Mouse (Mus musculus) liver, embryonic 14.5 days (tissue): ENCODE measurements around the gene Hoga1. TPM values are rescaled to one million over a fixed set of nuclear protein-coding genes. Genes with fewer than 3 reads are reported as not detected.
A peak's percentile ranks its signal among the peaks of the same experiment; 100 is the strongest.

Experiments used
- ATAC-seq: fragments of 200-750 bp; cut with Nextera tagmentation; 2 replicates; pipeline ENCODE4 v1.8.0; 2017; ENCODE audit warnings: moderate number of reproducible peaks, mild to moderate bottlenecking, moderate library complexity; ENCODE audit not compliant: insufficient read depth
- DNase-seq, 3 experiments: peaks; one replicate each; pipeline ENCODE4 v3.0.0-alpha.2; 2012 to 2013; ENCODE audit warnings: low read depth in 3 of 3, low spot score in 3 of 3
- H3K27ac ChIP-seq: fragments of 300-500 bp; sonication (generic); 2 replicates; pipeline ENCODE4 v1.5.1; 2014; ENCODE audit warnings: moderate library complexity, mild to moderate bottlenecking, control low read depth, inconsistent platforms
- H3K27me3 ChIP-seq: fragments of 300-500 bp; sonication (generic); 2 replicates; pipeline ENCODE4 v1.6.1; 2014; ENCODE audit warnings: mild to moderate bottlenecking, low read length, moderate library complexity; ENCODE audit not compliant: control insufficient read depth, insufficient read depth
- H3K36me3 ChIP-seq: fragments of 300-500 bp; sonication (generic); replicated peaks from 2 replicates; pipeline ENCODE4 v1.6.1; 2014; ENCODE audit warnings: low read depth; ENCODE audit not compliant: control insufficient read depth, insufficient read depth
- H3K4me1 ChIP-seq, 2 experiments: fragments of 200-500 bp in 1 of 2; fragments of 300-500 bp in 1 of 2; sonication (generic) in 1 of 2; replicated peaks; 2 replicates each; pipeline ENCODE4 v1.6.1; 2012 to 2014; ENCODE audit warnings: antibody characterized with exemption in 1 of 2, inconsistent platforms in 1 of 2, low read length in 1 of 2; ENCODE audit not compliant: control insufficient read depth in 2 of 2, insufficient read depth in 2 of 2
- H3K4me2 ChIP-seq: fragments of 300-500 bp; sonication (generic); 2 replicates; pipeline ENCODE4 v1.6.1; 2014; ENCODE audit warnings: low read depth, mild to moderate bottlenecking, control low read depth, moderate library complexity
- H3K4me3 ChIP-seq, 2 experiments: fragments of 200-500 bp in 1 of 2; fragments of 300-500 bp in 1 of 2; sonication (generic) in 1 of 2; 2 replicates each; pipeline ENCODE4 v1.5.1; 2012 to 2014; ENCODE audit warnings: low read depth in 2 of 2, low read length in 2 of 2, mild to moderate bottlenecking in 2 of 2, control low read depth in 1 of 2, inconsistent platforms in 1 of 2, moderate library complexity in 1 of 2; ENCODE audit not compliant: insufficient read depth in 1 of 2
- H3K9ac ChIP-seq: fragments of 300-500 bp; sonication (generic); replicated peaks from 2 replicates; pipeline ENCODE4 v1.6.1; 2014; ENCODE audit warnings: mild to moderate bottlenecking, control low read depth, moderate library complexity
- H3K9me3 ChIP-seq: fragments of 300-500 bp; sonication (generic); 2 replicates; pipeline ENCODE4 v1.6.1; 2016; ENCODE audit warnings: low read length, mixed read lengths; ENCODE audit not compliant: control insufficient read depth
- CTCF ChIP-seq: IDR thresholded peaks from 2 replicates; pipeline ENCODE4 v1.5.1; 2016; ENCODE audit warnings: antibody characterized with exemption, low read depth, control low read depth
- EP300 ChIP-seq: IDR thresholded peaks from 2 replicates; pipeline ENCODE4 v1.6.1; 2016; ENCODE audit warnings: antibody characterized with exemption, low read depth
- WGBS: fragments of 180-500 bp; shearing (Covaris S2); extraction: QIAGEN DNeasy Blood & Tissue Kit; methylation state at CpG from one replicate; pipeline ENCODE4 v1.1.7; 2014; ENCODE audit not compliant: insufficient replicate concordance; 5-methylcytosine and 5-hydroxymethylcytosine counted together
- polyA plus RNA-seq, 2 experiments: library from polyadenylated mRNA; depleted of rRNA in 1 of 2; stranded (reverse) in 1 of 2; unstranded in 1 of 2; fragments of >200 nt; fragmentation: Nextera tagmentation in 1 of 2; extraction: Ambion mirVana in 1 of 2; gene quantifications; 2 replicates each; pipeline versions ENCODE4 v1.2.1 to v1.2.3; 2012 to 2014

Hoga1 gene
- polyA plus RNA-seq, 2 experiments, result 25.8 to 30.4 TPM

- no peak overlapping the region for H3K4me3 ChIP-seq
- WGBS, result 66% methylated on average over 6 of the region's 6 CpGs
- no peak overlapping the region for H3K27ac ChIP-seq
- TF ChIP-seq EP300 (no peak), CTCF (no peak)
- DNase-seq (no peak), ATAC-seq (no peak)
- no peaks in the 10 kb centered on the region for H3K36me3 ChIP-seq
- H3K9me3 ChIP-seq, result no peaks in the 10 kb centered on the region
- H3K9ac ChIP-seq, result no peak overlapping the region
- 0 out of 4 replicates have a peak, but pooled peaks cover 0 to 2% of the 10 kb centered on the region in 2 experiments for H3K4me1 ChIP-seq
- H3K4me2 ChIP-seq, result no peak overlapping the region
- H3K27me3 ChIP-seq, result no peaks in the 10 kb centered on the region
Measured at GRCm38 (mm10) chr19:42054255-42054654, 8.8 kb downstream of the Hoga1 start.

GRCm38 (mm10) chr19:42055881-42056280 is 10.5 kb downstream of the Hoga1 start:
- H3K27me3 ChIP-seq, result no peaks in the 10 kb centered on the region
- H3K4me3 ChIP-seq, result no peak overlapping the region
- no peaks in the 10 kb centered on the region for H3K9me3 ChIP-seq
- 64% methylated on average over 2 of the region's 2 CpGs for WGBS
- TF ChIP-seq CTCF (no peak), EP300 (no peak)
- ATAC-seq (no peak), DNase-seq (no peak)
- no peak overlapping the region for H3K9ac ChIP-seq
- no peak overlapping the region for H3K4me2 ChIP-seq
- no peaks in the 10 kb centered on the region for H3K36me3 ChIP-seq
- no peaks in the 10 kb centered on the region for H3K4me1 ChIP-seq
- H3K27ac ChIP-seq, result no peak overlapping the region

GRCm38 (mm10) chr19:42056719-42057409 is 11.5 kb downstream of the Hoga1 start:
- no peak overlapping the region for H3K4me3 ChIP-seq
- no peaks in the 10 kb centered on the region for H3K36me3 ChIP-seq
- no peak for DNase-seq
- no peak overlapping the region for H3K4me2 ChIP-seq
- no peaks in the 10 kb centered on the region for H3K4me1 ChIP-seq
- TF ChIP-seq CTCF (no peak), EP300 (no peak)
- ATAC-seq, result no peak
- no peaks in the 10 kb centered on the region for H3K27me3 ChIP-seq
- no peak overlapping the region for H3K27ac ChIP-seq
- 55% methylated on average over 6 of the region's 6 CpGs for WGBS
- no peaks in the 10 kb centered on the region for H3K9me3 ChIP-seq
- H3K9ac ChIP-seq, result no peak overlapping the region

GRCm38 (mm10) chr19:42058426-42058825 is 13.0 kb downstream of the Hoga1 start:
- H3K4me3 ChIP-seq, result no peak overlapping the region
- H3K4me1 ChIP-seq, result no peaks in the 10 kb centered on the region
- H3K9me3 ChIP-seq, result no peaks in the 10 kb centered on the region
- DNase-seq (no peak), ATAC-seq (no peak)
- H3K4me2 ChIP-seq, result no peak overlapping the region
- no peaks in the 10 kb centered on the region for H3K36me3 ChIP-seq
- H3K27ac ChIP-seq, result no peak overlapping the region
- TF ChIP-seq CTCF (no peak), EP300 (no peak)
- 44% methylated on average over 7 of the region's 7 CpGs for WGBS
- H3K9ac ChIP-seq, result no peak overlapping the region
- H3K27me3 ChIP-seq, result no peaks in the 10 kb centered on the region

GRCm38 (mm10) chr19:42061443-42061842 is 16.0 kb downstream of the Hoga1 start:
- H3K4me2 ChIP-seq, result no peak overlapping the region
- H3K9ac ChIP-seq, result no peak overlapping the region
- H3K4me1 ChIP-seq, result no peaks in the 10 kb centered on the region
- no peaks in the 10 kb centered on the region for H3K9me3 ChIP-seq
- WGBS, result 71% methylated on average over 7 of the region's 7 CpGs
- H3K27me3 ChIP-seq, result no peaks in the 10 kb centered on the region
- DNase-seq (no peak), ATAC-seq (peak; percentile 50; the same call in 1 of the 2 replicates)
- no peak overlapping the region for H3K27ac ChIP-seq
- H3K4me3 ChIP-seq, result no peak overlapping the region
- no peak for TF ChIP-seq CTCF
- TF ChIP-seq EP300, result no peak
- no peaks in the 10 kb centered on the region for H3K36me3 ChIP-seq
